Mouse (Mus musculus) gastrocnemius, adult 8-10 months (tissue): ENCODE data around the gene Marveld2. TPM values are rescaled to one million over a fixed set of nuclear protein-coding genes. Genes with fewer than 3 reads are reported as not detected.

Experiments used
- total RNA-seq, 4 experiments: library from RNA; stranded (reverse); gene quantifications; 2 replicates each; pipeline ENCODE4 v1.2.4; 2022

Gene Marveld2
- total RNA-seq, 4 experiments from 2014 or later: 0.43 to 0.94 (median 0.63) TPM

Other genes starting within 250 kb of the Marveld2 start
- not detected for gene Naip1, start 164.1 kb downstream of the Marveld2 start, total RNA-seq
- gene Gtf2h2, start 124.4 kb downstream of the Marveld2 start, total RNA-seq: 10 to 100 TPM; 15.6 to 22.0 (median 18.0) TPM
- under 1 TPM in 1 of 4 experiments, not detected in 3; 0.29 TPM for gene Ocln, start 64.3 kb downstream of the Marveld2 start, total RNA-seq
- gene Ak6, start 34.0 kb upstream of the Marveld2 start, total RNA-seq: 10 to 100 TPM; 68.7 to 75.7 (median 73.5) TPM
- 10 to 100 TPM; 10.0 to 14.6 (median 12.8) TPM for gene Rad17, start 34.1 kb upstream of the Marveld2 start, total RNA-seq
- gene Taf9, start 34.6 kb upstream of the Marveld2 start, total RNA-seq: 10 to 100 TPM in 1 of 4 experiments, 1 to 10 TPM in 3; 2.1 to 15.4 (median 9.3) TPM
- under 1 TPM in 3 of 4 experiments, not detected in 1; 0.29 to 0.43 (median 0.38) TPM for gene Ccdc125, start 52.7 kb upstream of the Marveld2 start, total RNA-seq
- 10 to 100 TPM in 3 of 4 experiments, 1 to 10 TPM in 1; 9.1 to 13.1 (median 11.8) TPM for gene Cdk7, start 114.0 kb upstream of the Marveld2 start, total RNA-seq
- gene Mrps36, start 127.7 kb upstream of the Marveld2 start, total RNA-seq: 100 to 1,000 TPM; 111 to 125 (median 118) TPM
- not detected for gene Cenph, start 158.9 kb upstream of the Marveld2 start, total RNA-seq
- under 1 TPM in 1 of 4 experiments, not detected in 3; 0.25 TPM for gene Ccnb1, start 169.6 kb upstream of the Marveld2 start, total RNA-seq
- gene Slc30a5, start 216.5 kb upstream of the Marveld2 start, total RNA-seq: 10 to 100 TPM in 1 of 4 experiments, 1 to 10 TPM in 3; 7.4 to 10.3 (median 8.9) TPM